Mouse (Mus musculus) inflammation-experienced regulatory T-cells, adult 6 months (primary cell): ENCODE measurements at regions not wholly inside any gene's neighbourhood (a gene's known extent, or its start where the extent isn't known, plus 50 kb on each side); places are given as distances from the start of the nearest gene placed in this dataset.

Experiments used
- ATAC-seq: one replicate; pipeline ENCODE4 v1.8.0; 2017

- no peak for ATAC-seq
These were observed 60.6 kb upstream of the Kras start for GRCm38 (mm10) chr6:145310601-145311000.

GRCm38 (mm10) chr6:145309025-145309424 is 59.0 kb upstream of the Kras start:
- no peak for ATAC-seq

GRCm38 (mm10) chr6:145307237-145307636 is 57.2 kb upstream of the Kras start:
- ATAC-seq: no peak

- peak; percentile 78 for ATAC-seq
These were observed 56.5 kb upstream of the Kras start for GRCm38 (mm10) chr6:145306331-145307124.

GRCm38 (mm10) chr6:145305669-145306068 is 55.6 kb upstream of the Kras start:
- no peak for ATAC-seq

- ATAC-seq: peak; percentile 91
These were observed 53.6 kb upstream of the Kras start for GRCm38 (mm10) chr6:145303641-145304070.

GRCm38 (mm10) chr6:145302907-145303640 is 53.0 kb upstream of the Kras start:
- peak; percentile 3 for ATAC-seq

GRCm38 (mm10) chr6:145302105-145302504 is 52.1 kb upstream of the Kras start:
- no peak for ATAC-seq

- no peak for ATAC-seq
These were observed 50.3 kb upstream of the Kras start for GRCm38 (mm10) chr6:145300266-145300858.
